Mouse (Mus musculus): ENCODE results near the gene Slc26a1.
"Not testable (repeated sequence)": the region's sequence is repeated elsewhere in the genome, so short reads cannot be mapped to it uniquely, and the experiment has no call there.

Slc26a1 gene

GRCm38 (mm10) chr5:108655381-108655780 lies 20.0 kb downstream of the Slc26a1 start:
- DNase-seq: no peak

GRCm38 (mm10) chr5:108654444-108654990 lies 20.9 kb downstream of the Slc26a1 start:
- no peak for DNase-seq

- no peak for DNase-seq
Observed at GRCm38 (mm10) chr5:108653341-108653740, 22.0 kb downstream of the Slc26a1 start.

- DNase-seq: peak; percentile 93
Observed at GRCm38 (mm10) chr5:108651823-108652222, 23.5 kb downstream of the Slc26a1 start.

- no peak for DNase-seq
Observed at GRCm38 (mm10) chr5:108651136-108651720, 24.1 kb downstream of the Slc26a1 start.

GRCm38 (mm10) chr5:108650341-108650740 lies 25.0 kb downstream of the Slc26a1 start:
- DNase-seq: no peak

GRCm38 (mm10) chr5:108648937-108649576 lies 26.3 kb downstream of the Slc26a1 start:
- DNase-seq: no peak

- peak; percentile 23 for DNase-seq
Observed at GRCm38 (mm10) chr5:108647820-108648465, 27.4 kb downstream of the Slc26a1 start.

- DNase-seq: no peak
Observed at GRCm38 (mm10) chr5:108647311-108647710, 28.1 kb downstream of the Slc26a1 start.

GRCm38 (mm10) chr5:108646343-108646660 lies 29.1 kb downstream of the Slc26a1 start:
- DNase-seq: peak; percentile 40

- no peak for DNase-seq
Observed at GRCm38 (mm10) chr5:108645651-108646342, 29.6 kb downstream of the Slc26a1 start.

- peak; percentile 18 for DNase-seq
Observed at GRCm38 (mm10) chr5:108643674-108644073, 31.7 kb downstream of the Slc26a1 start.

GRCm38 (mm10) chr5:108636172-108636571 lies 39.2 kb downstream of the Slc26a1 start:
- DNase-seq: no peak

GRCm38 (mm10) chr5:108634088-108634487 lies 41.3 kb downstream of the Slc26a1 start:
- not testable (repeated sequence) for DNase-seq

- no peak for DNase-seq
Observed at GRCm38 (mm10) chr5:108633676-108634075, 41.7 kb downstream of the Slc26a1 start.

GRCm38 (mm10) chr5:108629634-108630483 lies 45.5 kb downstream of the Slc26a1 start, which contains the start of the genes Gak and Tmem175:
Gak (minus strand) TSS chr5:108629755.
Tmem175 (plus strand) TSS chr5:108629770.
- peak; percentile 96 for DNase-seq

- no peak for DNase-seq
Observed at GRCm38 (mm10) chr5:108628891-108629633, 46.3 kb downstream of the Slc26a1 start.

- DNase-seq: no peak
Observed at GRCm38 (mm10) chr5:108626050-108626660, 49.2 kb downstream of the Slc26a1 start.

GRCm38 (mm10) chr5:108621870-108622269 lies 53.5 kb downstream of the Slc26a1 start:
- no peak for DNase-seq

Measured in lung, postnatal 36 days (tissue).